Mouse (Mus musculus) embryonic facial prominence, embryonic 10.5 days (tissue): ENCODE results near the gene Aebp1. TPM values are rescaled to one million over a fixed set of nuclear protein-coding genes. Genes with fewer than 3 reads are reported as not detected.

ENCODE experiments used
- DNase-seq: peaks from one replicate; pipeline ENCODE4 v3.0.0-alpha.2; 2017; ENCODE audit warnings: low spot score
- H3K27ac ChIP-seq: fragments of 300-500 bp; sonication (generic); replicated peaks from 2 replicates; pipeline ENCODE4 v1.5.1; 2016; ENCODE audit warnings: mild to moderate bottlenecking
- H3K27me3 ChIP-seq: fragments of 300-500 bp; sonication (generic); replicated peaks from 2 replicates; pipeline ENCODE4 v1.6.1; 2016; ENCODE audit warnings: low read depth, mild to moderate bottlenecking; ENCODE audit not compliant: poor library complexity, severe bottlenecking
- H3K36me3 ChIP-seq: fragments of 300-500 bp; sonication (generic); replicated peaks from 2 replicates; pipeline ENCODE4 v1.6.1; 2016; ENCODE audit warnings: mild to moderate bottlenecking, moderate library complexity
- H3K4me1 ChIP-seq: fragments of 300-500 bp; sonication (generic); 2 replicates; pipeline ENCODE4 v1.6.1; 2016
- H3K4me3 ChIP-seq: fragments of 300-500 bp; sonication (generic); 2 replicates; pipeline ENCODE4 v1.5.1; 2016; ENCODE audit warnings: mild to moderate bottlenecking, moderate library complexity
- H3K9me3 ChIP-seq: fragments of 300-500 bp; sonication (generic); 2 replicates; pipeline ENCODE4 v1.6.1; 2016; ENCODE audit warnings: mild to moderate bottlenecking
- WGBS: fragments of 180-500 bp; shearing (Covaris S2); methylation state at CpG from one replicate; pipeline ENCODE4 v1.1.7; 2016; 5-methylcytosine and 5-hydroxymethylcytosine counted together
- polyA plus RNA-seq: library from polyadenylated mRNA; unstranded; fragments of >200 nt; fragmentation: Nextera tagmentation; extraction: Ambion mirVana; gene quantifications from 2 replicates; pipeline ENCODE4 v1.2.1, GENCODE M21; 2016

Gene Aebp1
- 9.0 TPM in 2 replicates for polyA plus RNA-seq

GRCm38 (mm10) chr11:5861678-5862393 is at the start of gene Aebp1:
Gene Aebp1, plus strand, starts transcription at chr11:5861947.
- Histone ChIP-seq H3K9me3 (no peaks in the 10 kb centered on the region), H3K4me1 (peaks cover 24% of the 10 kb centered on the region), H3K36me3 (peaks cover 5% of the 10 kb centered on the region; the same call in 1 of the 2 replicates), H3K27ac (peak within 1 kb of the TSS; percentile 73), H3K4me3 (peak within 1 kb of the TSS; percentile 60), H3K27me3 (peaks cover 57% of the 10 kb centered on the region)
- peak; percentile 75 for DNase-seq
- 4% methylated on average over 59 of the region's 59 CpGs for WGBS

GRCm38 (mm10) chr11:5813381-5813780 is 48.4 kb upstream of the Aebp1 start:
- WGBS, result 79% methylated on average over 10 of the region's 10 CpGs

GRCm38 (mm10) chr11:5819223-5819622 is 42.5 kb upstream of the Aebp1 start:
- WGBS, result 67% methylated on average over 2 of the region's 2 CpGs
- H3K9me3 ChIP-seq, result no peaks in the 10 kb centered on the region

More at GRCm38 (mm10) chr11:5813381-5813780, 48.4 kb upstream of the Aebp1 start:
- Histone ChIP-seq H3K4me3 (no peak overlapping the region), H3K36me3 (no peaks in the 10 kb centered on the region), H3K27me3 (no peaks in the 10 kb centered on the region), H3K4me1 (no peaks in the 10 kb centered on the region), H3K27ac (no peak overlapping the region), H3K9me3 (no peaks in the 10 kb centered on the region)
- DNase-seq, result no peak

DNA sequence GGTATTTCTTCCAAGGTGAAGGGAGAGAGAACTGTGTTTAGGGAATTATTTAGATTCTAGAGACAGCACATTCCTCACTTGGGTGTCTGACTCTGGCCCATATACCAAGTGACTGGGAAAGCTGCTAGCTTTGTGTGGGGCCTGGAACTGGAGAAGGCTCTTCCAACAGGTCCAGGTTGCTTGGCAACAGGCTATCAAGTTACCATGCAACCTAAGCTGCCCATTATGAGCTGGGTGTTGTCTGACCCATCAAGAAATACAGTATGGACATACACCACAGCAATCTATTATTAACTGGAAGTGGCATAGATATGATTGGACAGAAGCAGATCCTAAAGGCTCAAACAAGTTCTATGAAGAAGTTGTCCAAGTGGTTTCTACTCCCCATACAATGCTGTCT is 36.3 kb upstream of the Aebp1 start:
- Histone ChIP-seq H3K4me1 (0 out of 2 replicates have a peak, but pooled peaks cover 5% of the 10 kb centered on the region), H3K36me3 (peaks cover 28% of the 10 kb centered on the region), H3K9me3 (no peaks in the 10 kb centered on the region), H3K4me3 (no peak overlapping the region), H3K27me3 (no peaks in the 10 kb centered on the region), H3K27ac (no peak overlapping the region)
- no peak for DNase-seq

More at GRCm38 (mm10) chr11:5819223-5819622, 42.5 kb upstream of the Aebp1 start:
- Histone ChIP-seq H3K36me3 (no peaks in the 10 kb centered on the region), H3K4me3 (no peak overlapping the region), H3K27ac (no peak overlapping the region), H3K27me3 (no peaks in the 10 kb centered on the region), H3K4me1 (no peaks in the 10 kb centered on the region)
- DNase-seq, result no peak

DNA sequence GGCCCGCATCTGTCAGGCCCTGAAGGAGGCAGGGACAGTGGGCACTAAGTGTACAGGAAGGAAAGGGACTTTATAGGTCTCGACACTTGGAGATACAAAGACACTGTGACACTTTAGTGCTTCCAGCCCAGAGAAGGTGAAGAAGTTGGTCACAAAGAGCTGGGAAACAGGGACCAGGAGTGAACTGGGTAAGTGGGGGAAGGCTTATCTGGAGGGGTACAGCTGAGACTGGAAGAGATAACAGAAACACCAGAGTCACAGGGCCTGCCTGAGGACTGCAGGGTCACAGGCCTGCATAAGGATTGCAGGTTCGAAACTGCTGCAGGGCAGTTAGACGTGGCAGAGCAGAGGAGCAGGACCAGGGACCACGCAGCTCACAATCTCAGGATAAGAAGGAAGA is 33.8 kb upstream of the Aebp1 start:
- Histone ChIP-seq H3K36me3 (peaks cover 53% of the 10 kb centered on the region), H3K27ac (no peak overlapping the region), H3K27me3 (no peaks in the 10 kb centered on the region), H3K4me1 (0 out of 2 replicates have a peak, but pooled peaks cover 5% of the 10 kb centered on the region), H3K9me3 (no peaks in the 10 kb centered on the region), H3K4me3 (no peak overlapping the region)
- 90% methylated on average over 5 of the region's 5 CpGs for WGBS
- no peak for DNase-seq

GRCm38 (mm10) chr11:5828509-5829191 is 33.1 kb upstream of the Aebp1 start:
- Histone ChIP-seq H3K4me1 (0 out of 2 replicates have a peak, but pooled peaks cover 5% of the 10 kb centered on the region), H3K27ac (no peak overlapping the region), H3K4me3 (no peak overlapping the region), H3K36me3 (peaks cover 59% of the 10 kb centered on the region), H3K27me3 (no peaks in the 10 kb centered on the region), H3K9me3 (no peaks in the 10 kb centered on the region)
- 90% methylated on average over 11 of the region's 11 CpGs for WGBS
- no peak for DNase-seq

DNA sequence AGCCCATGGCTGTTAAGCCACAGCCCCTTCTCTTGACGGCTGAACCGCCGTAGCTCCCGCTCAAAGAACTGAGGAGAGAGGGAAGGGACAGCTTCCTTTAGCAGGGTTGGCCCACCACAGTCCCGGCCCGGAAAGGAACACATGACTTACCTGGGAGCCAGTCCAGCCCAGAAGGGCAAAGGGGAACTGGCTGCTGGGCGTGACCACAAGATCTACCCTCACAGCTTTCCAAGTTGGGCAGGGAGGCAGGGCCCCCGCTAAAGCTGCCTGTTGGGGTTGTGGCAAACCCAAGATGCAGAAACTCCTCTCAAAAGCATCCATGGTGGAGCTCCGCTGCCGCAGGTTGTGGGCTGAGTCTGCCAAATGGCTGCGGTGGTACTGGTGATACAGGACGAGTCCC is 32.4 kb upstream of the Aebp1 start:
- no peak for DNase-seq
- H3K36me3 ChIP-seq, result peaks cover 64% of the 10 kb centered on the region
- H3K9me3 ChIP-seq, result no peaks in the 10 kb centered on the region
- H3K27me3 ChIP-seq, result no peaks in the 10 kb centered on the region
- WGBS, result 90% methylated on average over 12 of the region's 12 CpGs
- H3K4me1 ChIP-seq, result 0 out of 2 replicates have a peak, but pooled peaks cover 5% of the 10 kb centered on the region
- H3K27ac ChIP-seq, result no peak overlapping the region
- H3K4me3 ChIP-seq, result no peak overlapping the region

- Histone ChIP-seq H3K9me3 (no peaks in the 10 kb centered on the region), H3K4me1 (peaks cover 18% of the 10 kb centered on the region), H3K36me3 (peaks cover 49% of the 10 kb centered on the region), H3K4me3 (no peak overlapping the region), H3K27me3 (no peaks in the 10 kb centered on the region), H3K27ac (no peak overlapping the region)
- WGBS, result 84% methylated on average over 9 of the region's 9 CpGs
- no peak for DNase-seq
Measured at GRCm38 (mm10) chr11:5834506-5834905, 27.2 kb upstream of the Aebp1 start.

- Histone ChIP-seq H3K4me3 (no peak overlapping the region), H3K27me3 (no peaks in the 10 kb centered on the region), H3K9me3 (no peaks in the 10 kb centered on the region), H3K36me3 (peaks cover 43% of the 10 kb centered on the region), H3K27ac (no peak overlapping the region), H3K4me1 (peaks cover 23% of the 10 kb centered on the region)
- 84% methylated on average over 7 of the region's 7 CpGs for WGBS
- no peak for DNase-seq
Measured at GRCm38 (mm10) chr11:5835057-5835456, 26.7 kb upstream of the Aebp1 start.

DNA sequence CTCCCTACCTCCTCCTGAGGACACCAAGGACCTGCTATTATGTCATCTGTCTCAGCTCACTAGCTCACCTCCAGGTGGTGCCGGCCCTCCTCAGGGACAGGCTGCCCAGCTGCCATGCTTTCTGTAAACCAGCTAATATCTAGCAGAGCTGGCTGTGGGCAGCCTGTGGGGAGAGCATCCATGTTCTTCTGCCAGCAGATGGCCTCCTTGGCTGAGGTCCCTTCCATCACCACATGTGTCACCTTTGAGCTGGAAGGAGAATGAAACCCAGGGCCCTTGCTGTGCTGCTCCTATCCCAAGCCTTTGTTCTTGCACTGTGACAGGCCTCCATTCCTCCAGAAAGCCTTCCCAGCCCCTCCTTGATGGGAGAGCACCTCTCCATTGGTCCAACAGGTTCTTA is 25.6 kb upstream of the Aebp1 start:
- peaks cover 24% of the 10 kb centered on the region for H3K4me1 ChIP-seq
- H3K27ac ChIP-seq, result no peak overlapping the region
- H3K27me3 ChIP-seq, result no peaks in the 10 kb centered on the region
- 60% methylated on average over 1 of the region's 1 CpGs for WGBS
- H3K9me3 ChIP-seq, result no peaks in the 10 kb centered on the region
- peaks cover 35% of the 10 kb centered on the region for H3K36me3 ChIP-seq
- no peak overlapping the region for H3K4me3 ChIP-seq
- no peak for DNase-seq

DNA sequence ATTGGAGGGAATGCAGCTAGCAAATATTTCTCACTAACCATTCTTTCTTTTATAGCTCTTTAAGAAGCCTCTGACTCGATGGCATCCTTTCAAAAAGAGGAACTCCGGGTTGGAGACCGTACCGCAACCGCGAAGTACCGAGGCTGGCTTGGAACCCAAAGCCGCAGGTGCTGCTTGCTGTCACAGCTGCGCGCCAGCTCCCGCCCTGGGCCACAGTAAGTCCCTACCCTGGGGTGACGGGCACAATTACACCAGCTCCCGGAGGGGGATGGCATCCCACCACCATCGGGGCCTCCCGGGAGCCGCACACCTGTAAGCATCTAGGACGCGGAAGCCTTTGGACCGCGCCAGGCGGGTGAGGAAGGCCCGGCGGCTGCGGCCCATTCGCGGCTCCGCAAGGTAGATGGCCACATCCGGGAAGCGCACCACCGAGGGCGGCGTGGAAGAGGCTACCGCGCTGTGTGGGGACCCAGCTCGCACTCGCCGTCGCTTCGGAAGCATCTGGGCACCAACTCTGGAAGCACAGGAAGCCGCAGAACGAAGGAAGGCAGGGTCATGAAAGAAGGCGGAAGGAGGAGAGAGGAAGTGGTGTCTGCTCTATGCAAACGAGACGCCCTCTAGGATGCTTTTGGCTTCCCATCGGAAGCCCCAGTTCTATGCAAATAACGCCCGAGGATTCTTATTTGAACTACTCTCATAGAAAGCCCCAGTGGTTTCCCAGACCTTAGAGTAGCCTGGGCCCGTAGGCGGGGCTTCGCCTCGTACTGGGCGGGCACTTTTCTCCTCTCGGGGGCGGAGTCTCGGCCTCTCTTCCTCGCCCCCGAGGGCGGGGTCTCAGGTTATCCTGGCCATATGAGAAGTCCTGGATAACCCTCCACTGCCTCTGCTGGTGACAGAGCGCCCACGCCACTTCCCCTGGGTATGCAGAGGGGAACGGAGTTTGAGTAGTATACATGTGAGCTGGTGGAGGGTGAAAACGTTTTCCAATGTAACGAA is 24.2 kb upstream of the Aebp1 start, which contains the start of gene Polm:
Polm (minus strand) TSS at position 766 of the 996 bp plus-strand sequence.
- Histone ChIP-seq H3K36me3 (peaks cover 21% of the 10 kb centered on the region), H3K27me3 (no peaks in the 10 kb centered on the region), H3K9me3 (no peaks in the 10 kb centered on the region), H3K4me1 (peaks cover 24% of the 10 kb centered on the region), H3K27ac (peak within 1 kb of the TSS; percentile 87), H3K4me3 (peak within 1 kb of the TSS; percentile 91)
- peak; percentile 94 for DNase-seq
- WGBS, result under 1% methylated on average over 63 of the region's 63 CpGs

DNA sequence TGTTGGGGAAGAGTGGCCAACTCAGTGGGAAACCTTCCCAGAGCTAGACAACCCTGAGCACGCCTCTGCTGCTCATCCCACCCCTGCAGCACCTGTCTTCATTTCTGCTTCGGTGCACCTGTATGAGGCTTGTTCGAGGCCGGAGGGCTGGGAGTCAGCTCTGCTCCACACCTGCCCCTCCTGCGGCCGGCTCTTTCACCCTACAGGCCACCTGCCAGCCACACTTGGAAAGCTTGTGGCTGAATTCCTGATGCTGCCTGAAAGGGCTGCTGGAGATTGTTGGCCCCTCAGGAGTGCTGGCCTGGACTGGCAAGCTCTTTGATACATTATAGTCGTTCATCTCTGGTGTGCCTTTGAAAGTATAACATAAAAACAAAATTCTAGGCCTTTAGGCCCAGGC is 21.4 kb upstream of the Aebp1 start:
- WGBS, result 76% methylated on average over 7 of the region's 7 CpGs
- H3K27ac ChIP-seq, result no peak overlapping the region
- peaks cover 24% of the 10 kb centered on the region for H3K4me1 ChIP-seq
- H3K36me3 ChIP-seq, result no peaks in the 10 kb centered on the region; the same call in 1 of the 2 replicates
- H3K4me3 ChIP-seq, result no peak overlapping the region
- no peak for DNase-seq
- no peaks in the 10 kb centered on the region for H3K9me3 ChIP-seq
- H3K27me3 ChIP-seq, result no peaks in the 10 kb centered on the region
